Mouse (Mus musculus) olfactory bulb, adult 2 months (tissue): Measurements from ENCODE around the gene Adprhl1.

ENCODE experiments used
- CTCF ChIP-seq: fragments of 200-500 bp; IDR thresholded peaks from 2 replicates; pipeline ENCODE4 v1.5.1; 2012; ENCODE audit warnings: low read depth, mild to moderate bottlenecking, low read length, moderate library complexity; ENCODE audit not compliant: insufficient read depth
- POLR2A ChIP-seq: fragments of 200-500 bp; IDR thresholded peaks from 2 replicates; pipeline ENCODE4 v1.6.1; 2012; ENCODE audit warnings: mild to moderate bottlenecking, low read depth, low read length, moderate library complexity; ENCODE audit not compliant: insufficient read depth

GRCm38 (mm10) chr8:13267566-13267965, 13.6 kb upstream of the Adprhl1 start:
- TF ChIP-seq CTCF (no peak), POLR2A (no peak)
